Mouse (Mus musculus): ENCODE data around the gene Ccr6. TPM values are rescaled to one million over a fixed set of nuclear protein-coding genes. Genes with fewer than 3 reads are reported as not detected.
"Not testable (repeated sequence)": the region's sequence is repeated elsewhere in the genome, so short reads cannot be mapped to it uniquely, and the experiment has no call there.

Ccr6 gene
- under 1 TPM in 1 of 2 experiments, not detected in 1; 0.31 TPM for total RNA-seq (2021)
- long read RNA-seq, experiment 1, result 0 reads
- long read RNA-seq, experiment 2, result 0 reads

- no peak within 1 kb of the TSS for H3K27ac ChIP-seq
- H3K4me3 ChIP-seq, result no peak within 1 kb of the TSS
- no peak for TF ChIP-seq CTCF (conservative IDR thresholded peaks at IDR 0.05)
- DNase-seq (ENCODE audit: low spot score in 2 of 2), result no peak
These were observed at the start of gene Ccr6 for GRCm38 (mm10) chr17:8235743-8236142. TSS of gene Ccr6 (plus strand) at chr17:8236043.

DNA sequence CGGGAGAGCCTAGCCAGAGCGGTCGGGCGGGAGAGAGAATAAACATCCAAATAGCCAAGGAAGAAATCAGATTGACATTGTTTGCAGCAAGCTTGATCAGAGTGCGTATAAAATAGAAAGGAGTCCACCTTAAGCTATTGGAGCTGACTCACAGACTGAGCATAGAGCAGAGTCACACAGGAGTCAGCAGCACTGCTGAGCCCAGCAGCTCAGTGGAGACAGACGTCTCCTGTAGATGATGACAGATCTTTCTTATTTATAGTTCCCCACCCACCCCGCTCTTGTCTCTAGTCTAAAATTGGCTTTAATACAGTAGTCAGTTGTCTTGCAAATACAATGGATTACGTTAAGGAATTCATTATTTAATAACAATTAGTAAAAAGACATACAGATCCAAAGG, 42.2 kb upstream of the Ccr6 start:
- TF ChIP-seq CTCF (conservative IDR thresholded peaks at IDR 0.05), result no peak
- Histone ChIP-seq H3K4me3 (no peak overlapping the region), H3K27ac (0 out of 2 replicates have a peak overlapping the region, but pooled peaks have one; percentile 10)
- no peak for DNase-seq (ENCODE audit: low spot score in 2 of 2)

DNA sequence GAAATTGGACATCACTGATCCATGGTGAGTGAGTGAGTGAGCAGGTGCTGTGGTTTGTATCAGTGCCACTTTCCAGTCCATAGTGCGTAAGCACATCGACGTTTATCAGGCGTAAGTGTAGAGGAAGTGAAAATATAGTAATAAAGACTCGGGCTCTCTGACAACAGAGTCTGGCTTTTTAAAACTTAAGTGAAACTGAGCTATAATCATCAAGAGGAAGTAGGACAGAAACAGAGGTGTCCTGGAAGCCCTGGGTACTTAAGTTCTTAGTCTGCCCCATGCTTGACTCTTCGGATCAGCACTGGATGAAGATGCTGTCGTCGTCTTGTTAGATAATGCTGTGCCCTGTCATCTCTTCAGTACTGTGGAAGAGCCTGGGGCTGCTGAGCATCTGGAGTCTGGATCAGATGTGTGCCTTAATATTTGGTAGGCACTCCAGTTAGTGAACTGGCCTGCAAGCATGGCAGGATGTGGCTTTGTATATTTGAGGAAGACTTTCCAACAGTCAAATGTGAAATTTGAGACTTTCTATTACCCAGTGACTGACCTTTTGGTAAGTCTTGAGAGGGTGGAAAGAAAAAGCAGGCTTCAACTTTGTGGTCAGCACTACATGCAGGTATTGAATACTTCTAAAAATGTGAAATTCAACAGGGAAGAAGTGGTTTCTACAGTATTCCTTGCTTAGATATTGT, 40.0 kb upstream of the Ccr6 start:
- DNase-seq (ENCODE audit: low spot score in 2 of 2), result no peak
- no peak for TF ChIP-seq CTCF (conservative IDR thresholded peaks at IDR 0.05)
- no peak overlapping the region for H3K27ac ChIP-seq
- no peak overlapping the region for H3K4me3 ChIP-seq

DNA sequence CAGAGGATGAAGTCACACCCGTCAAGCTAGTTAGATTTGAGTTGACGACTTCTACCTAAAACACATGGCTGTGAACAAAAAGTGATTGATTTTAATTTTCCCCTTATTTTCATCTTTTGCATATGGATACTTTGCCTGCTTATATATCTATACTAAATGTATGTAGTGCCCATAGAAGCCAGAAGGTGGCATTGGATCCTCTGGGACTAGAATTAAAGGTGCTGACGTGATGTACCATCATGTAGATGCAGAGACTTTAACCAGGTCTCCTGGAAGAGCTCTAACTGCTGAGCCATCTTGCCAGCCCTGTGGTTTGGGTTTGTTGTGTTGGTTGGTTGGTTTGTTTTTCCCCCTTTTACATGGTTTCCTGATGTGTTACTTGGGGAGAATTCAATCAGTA, 38.2 kb upstream of the Ccr6 start:
- peak; percentile 65 for TF ChIP-seq CTCF (conservative IDR thresholded peaks at IDR 0.05)
- Histone ChIP-seq H3K4me3 (no peak overlapping the region), H3K27ac (no peak overlapping the region)
- DNase-seq (ENCODE audit: low spot score in 2 of 2), result no peak

- H3K4me3 ChIP-seq, result no peak overlapping the region
- DNase-seq (ENCODE audit: low spot score in 2 of 2), result no peak
- TF ChIP-seq CTCF (conservative IDR thresholded peaks at IDR 0.05), result no peak
- peak overlapping the region; percentile 23; the same call in 1 of the 2 replicates for H3K27ac ChIP-seq
These were observed 36.5 kb upstream of the Ccr6 start for GRCm38 (mm10) chr17:8199067-8199935.

- TF ChIP-seq CTCF (conservative IDR thresholded peaks at IDR 0.05), result no peak
These were observed 35.9 kb upstream of the Ccr6 start for GRCm38 (mm10) chr17:8199936-8200330.

GRCm38 (mm10) chr17:8203487-8203886, 32.4 kb upstream of the Ccr6 start:
- no peak for DNase-seq (ENCODE audit: low spot score in 2 of 2)
- Histone ChIP-seq H3K4me3 (no peak overlapping the region), H3K27ac (no peak overlapping the region)
- no peak for TF ChIP-seq CTCF (conservative IDR thresholded peaks at IDR 0.05)

More at GRCm38 (mm10) chr17:8199936-8200330, 35.9 kb upstream of the Ccr6 start:
- no peak overlapping the region for H3K4me3 ChIP-seq
- no peak for DNase-seq (ENCODE audit: low spot score in 2 of 2)
- peak overlapping the region; percentile 23; the same call in 1 of the 2 replicates for H3K27ac ChIP-seq

DNA sequence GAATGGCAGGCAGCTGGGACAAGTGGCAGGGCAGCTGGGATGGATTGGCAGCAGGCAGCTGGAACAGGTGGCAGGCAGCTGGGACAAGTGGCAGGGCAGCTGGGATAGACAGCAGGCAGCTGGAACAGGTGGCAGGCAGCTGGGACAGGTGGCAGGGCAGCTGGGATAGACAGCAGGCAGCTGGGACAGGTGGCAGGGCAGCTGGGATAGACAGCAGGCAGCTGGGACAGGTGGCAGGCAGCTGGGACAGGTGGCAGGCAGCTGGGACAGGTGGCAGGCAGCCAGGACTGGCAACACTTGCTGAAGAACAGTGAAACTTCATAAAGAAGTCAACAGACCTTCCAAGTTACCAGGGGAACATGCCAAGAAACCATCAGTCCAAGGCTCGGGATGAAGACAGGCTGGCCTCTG, 30.6 kb upstream of the Ccr6 start:
- H3K4me3 ChIP-seq; DNase-seq (ENCODE audit: low spot score in 2 of 2); H3K27ac ChIP-seq: not testable (repeated sequence)

DNA sequence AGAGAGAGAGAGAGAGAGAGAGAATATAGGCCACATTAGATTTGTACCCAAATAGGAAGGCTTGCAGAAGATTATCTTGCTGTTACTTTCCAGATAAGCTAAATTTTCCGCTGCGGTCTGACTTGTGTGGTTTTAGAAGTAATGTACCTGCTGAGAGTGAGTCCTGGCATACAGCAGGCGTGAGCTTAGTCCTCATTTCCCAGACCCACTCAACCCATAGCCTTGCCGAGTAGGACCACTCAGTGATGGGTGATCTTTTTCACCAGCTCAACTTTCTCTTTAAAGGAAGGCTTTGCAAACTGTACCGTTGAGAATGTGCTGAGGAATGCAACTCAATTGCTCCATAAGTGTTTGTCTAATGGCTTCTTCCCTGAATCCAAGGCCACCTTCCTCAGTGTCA, 29.2 kb upstream of the Ccr6 start:
- TF ChIP-seq CTCF (conservative IDR thresholded peaks at IDR 0.05), result no peak
- Histone ChIP-seq H3K4me3 (no peak overlapping the region), H3K27ac (no peak overlapping the region)
- no peak for DNase-seq (ENCODE audit: low spot score in 2 of 2)

- H3K27ac ChIP-seq, result no peak overlapping the region
- TF ChIP-seq CTCF (conservative IDR thresholded peaks at IDR 0.05), result no peak
- no peak for DNase-seq (ENCODE audit: low spot score in 2 of 2)
- H3K4me3 ChIP-seq, result no peak overlapping the region
These were observed 26.1 kb upstream of the Ccr6 start for GRCm38 (mm10) chr17:8209696-8210095.

DNA sequence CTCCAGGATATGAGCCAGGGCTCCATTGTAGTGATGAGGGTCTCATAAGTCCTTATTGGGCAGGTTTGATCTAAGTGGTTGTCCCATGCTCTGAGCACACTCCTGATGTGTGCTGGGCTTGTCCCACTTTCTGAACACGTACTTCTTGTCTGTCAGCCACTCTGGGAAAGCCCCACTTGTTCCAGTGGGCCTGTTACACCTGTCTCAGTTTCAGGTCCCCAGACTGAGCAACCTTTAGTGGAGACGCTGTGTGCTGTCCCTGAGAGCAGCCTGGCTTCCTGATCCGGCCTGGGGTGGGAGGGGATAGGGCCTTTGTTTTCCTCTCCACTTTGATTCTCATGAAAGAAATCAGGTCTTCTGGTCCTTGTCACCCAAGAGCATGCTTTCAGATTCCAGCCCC, 25.7 kb upstream of the Ccr6 start:
- no peak for DNase-seq (ENCODE audit: low spot score in 2 of 2)
- Histone ChIP-seq H3K27ac (no peak overlapping the region), H3K4me3 (no peak overlapping the region)
- no peak for TF ChIP-seq CTCF (conservative IDR thresholded peaks at IDR 0.05)

DNA sequence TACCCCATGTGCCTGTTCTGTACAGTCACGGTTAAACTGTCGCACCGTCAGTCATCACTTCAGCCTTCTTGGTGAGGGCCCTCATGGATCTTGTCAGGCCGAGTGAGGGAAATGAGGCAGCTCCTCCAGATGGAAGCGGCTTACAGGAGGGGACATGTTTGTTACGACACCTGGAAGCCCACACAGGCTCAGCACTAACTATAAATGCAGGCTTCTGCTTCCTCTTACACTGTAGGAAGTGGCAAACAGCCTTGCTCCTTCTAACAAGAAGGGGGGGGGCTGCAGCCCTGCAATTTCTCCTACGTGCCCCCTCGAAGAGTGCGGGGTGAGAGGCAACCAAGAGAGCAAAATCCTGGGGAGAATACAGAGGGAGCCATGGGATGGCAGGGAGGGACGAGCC, 25.2 kb upstream of the Ccr6 start:
- H3K27ac ChIP-seq, result no peak overlapping the region
- H3K4me3 ChIP-seq, result no peak overlapping the region
- no peak for TF ChIP-seq CTCF (conservative IDR thresholded peaks at IDR 0.05)
- no peak for DNase-seq (ENCODE audit: low spot score in 2 of 2)

- no peak overlapping the region for H3K4me3 ChIP-seq
- no peak for TF ChIP-seq CTCF (conservative IDR thresholded peaks at IDR 0.05)
- DNase-seq (ENCODE audit: low spot score in 2 of 2), result no peak
These were observed 24.4 kb upstream of the Ccr6 start for GRCm38 (mm10) chr17:8211399-8211798.

More at GRCm38 (mm10) chr17:8211399-8211798, 24.4 kb upstream of the Ccr6 start:
- no peak overlapping the region for H3K27ac ChIP-seq
